In the genomic region with DNA sequence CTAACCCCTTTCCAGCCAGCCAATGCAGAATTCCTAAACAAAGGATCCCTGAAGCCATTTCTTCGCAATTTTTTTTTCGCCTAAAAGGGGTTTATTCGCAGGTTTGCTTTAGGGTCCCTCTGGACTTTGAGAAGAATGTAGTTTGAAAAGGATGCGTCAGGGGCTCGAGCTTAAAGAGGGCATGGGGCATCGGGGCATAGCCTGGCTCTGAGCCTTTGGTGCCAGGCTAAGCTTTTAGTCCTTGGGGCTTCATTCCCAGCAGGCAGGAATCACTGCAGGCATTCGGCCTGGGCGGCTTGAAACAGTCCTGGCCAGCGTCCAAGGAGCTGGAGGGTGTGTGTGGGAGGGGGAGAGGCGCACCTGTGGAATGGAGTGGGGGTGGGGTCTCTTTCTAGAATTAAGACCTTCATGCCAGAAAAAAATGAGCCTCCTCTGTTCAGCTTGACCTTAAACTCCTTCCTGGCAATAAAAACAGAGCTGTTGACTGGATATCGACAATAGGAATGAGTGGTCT, we compare ENCODE assay signal across 13 mouse cellular contexts. TPM values are rescaled to one million over a fixed set of nuclear protein-coding genes. Genes with fewer than 3 reads are reported as not detected.
DNase-seq lines count a peak whose midpoint lies in the region; ATAC-seq and TF ChIP-seq lines count a peak whose summit lies in the region.
"Had no signal": no experiment of that assay in that cellular context is flagged by ENCODE, and none has a peak within 500 bp of the region (broad histone marks: within the 10 kb centered on the region; RNA-seq: fewer than 3 reads in every experiment).

No protein-coding gene starts in this region.

- H3K4me3 ChIP-seq in forebrain, embryonic 14.5 days (ENCODE audit: low read depth, low read length), result no peak overlapping the region
- H3K4me3 ChIP-seq in forebrain, embryonic 10.5 days, result no peak overlapping the region
- H3K4me3 ChIP-seq in thymus, adult 2 months (ENCODE audit: control insufficient read depth, insufficient read depth, low read length), result no peak overlapping the region
- H3K4me3 ChIP-seq: hindbrain, embryonic 12.5 days had no signal

- H3K27me3 ChIP-seq in forebrain, embryonic 14.5 days (replicated peaks; ENCODE audit: control insufficient read depth, insufficient read depth, low read length), result peaks cover 94% of the 10 kb centered on the region
- peaks cover 100% of the 10 kb centered on the region for H3K27me3 ChIP-seq in forebrain, embryonic 10.5 days (ENCODE audit: poor library complexity, severe bottlenecking)
- peaks cover 58% of the 10 kb centered on the region for H3K27me3 ChIP-seq in thymus, adult 2 months (ENCODE audit: control insufficient read depth, insufficient read depth, low read length)

- peak; percentile 48 for DNase-seq in forebrain, embryonic 14.5 days (ENCODE audit: low spot score)
- no peak for DNase-seq in forebrain, embryonic 10.5 days (ENCODE audit: extremely low spot score, low spot score)
- peak; percentile 45 to 52 for DNase-seq in kidney, postnatal 4 days
- no peak for DNase-seq in kidney, adult 18-20 months
- peak; percentile 32 for DNase-seq in ES-CJ7 (ENCODE audit: low read depth, low spot score)
- peak; percentile 28 for DNase-seq in heart, postnatal 4 days
- no peak for DNase-seq in thymus, adult 2 months
- no peak for DNase-seq in ovary, postnatal 36 days (ENCODE audit: low spot score)

- no peak for TF ChIP-seq POLR2A in thymus, adult 2 months (IDR thresholded peaks at IDR 0.05; ENCODE audit: control insufficient read depth, extremely low read depth, insufficient read depth, low read length, poor library complexity)

- H3K9ac ChIP-seq in forebrain, embryonic 14.5 days (ENCODE audit: low read length), result no peak overlapping the region
- H3K9ac ChIP-seq: hindbrain, embryonic 12.5 days; liver, embryonic 14.5 days had no signal

- no peak for ATAC-seq in forebrain, embryonic 14.5 days

- 3% methylated on average over 11 of the region's 11 CpGs for WGBS in forebrain, embryonic 14.5 days
- WGBS in forebrain, embryonic 10.5 days, result 2% methylated on average over 11 of the region's 11 CpGs
- 8% methylated on average over 11 of the region's 11 CpGs for WGBS in thymus, adult 2 months

- 0 out of 2 replicates have a peak, but pooled peaks cover 2% of the 10 kb centered on the region for H3K4me1 ChIP-seq in forebrain, embryonic 14.5 days (ENCODE audit: control insufficient read depth, insufficient read depth, low read length)
- H3K4me1 ChIP-seq in forebrain, embryonic 10.5 days, result peaks cover 41% of the 10 kb centered on the region
- H3K4me1 ChIP-seq in thymus, adult 2 months (replicated peaks; ENCODE audit: control insufficient read depth, insufficient read depth, low read length), result no peaks in the 10 kb centered on the region; the same call in 1 of the 2 replicates

- no peaks in the 10 kb centered on the region for H3K9me3 ChIP-seq in forebrain, embryonic 14.5 days (replicated peaks; ENCODE audit: control insufficient read depth, low read length)
- no peaks in the 10 kb centered on the region for H3K9me3 ChIP-seq in forebrain, embryonic 10.5 days
- H3K9me3 ChIP-seq: hindbrain, embryonic 12.5 days had no signal

- TF ChIP-seq CTCF in thymus, adult 2 months (IDR thresholded peaks at IDR 0.05; ENCODE audit: borderline replicate concordance, control insufficient read depth, extremely low read depth, insufficient read depth, low read length, poor library complexity), result no peak

- no peaks in the 10 kb centered on the region for H3K36me3 ChIP-seq in forebrain, embryonic 14.5 days (ENCODE audit: control insufficient read depth, insufficient read depth, low read length)
- H3K36me3 ChIP-seq in forebrain, embryonic 10.5 days (replicated peaks), result no peaks in the 10 kb centered on the region
- no peaks in the 10 kb centered on the region for H3K36me3 ChIP-seq in thymus, adult 2 months (ENCODE audit: control insufficient read depth, insufficient read depth, low read length)
- H3K36me3 ChIP-seq: hindbrain, embryonic 12.5 days had no signal

- H3K4me2 ChIP-seq in forebrain, embryonic 14.5 days (ENCODE audit: low read length), result no peak overlapping the region

- H3K27ac ChIP-seq in forebrain, embryonic 14.5 days (ENCODE audit: low read depth, low read length), result no peak overlapping the region
- no peak overlapping the region for H3K27ac ChIP-seq in forebrain, embryonic 10.5 days
- H3K27ac ChIP-seq in thymus, adult 2 months (ENCODE audit: control insufficient read depth, insufficient read depth, low read length), result no peak overlapping the region
- H3K27ac ChIP-seq: hindbrain, embryonic 12.5 days; liver, embryonic 14.5 days had no signal

RNA-seq across cellular contexts. Expression of a gene that starts 2.5 kb away (rescaled TPM):
- polyA plus RNA-seq in forebrain, embryonic 14.5 days (2014; fragmentation: Nextera tagmentation; extraction: Ambion mirVana), result not detected in 2 replicates
- polyA plus RNA-seq in forebrain, embryonic 10.5 days (2016; fragmentation: Nextera tagmentation; extraction: Ambion mirVana), result 0.66 and 1.3 TPM in 2 replicates
- total RNA-seq in heart, postnatal 4 days (2021), result not detected
- polyA plus RNA-seq in thymus, adult 2 months (2012; rRNA removed), result 0.41 and 1.1 TPM in 2 replicates
- total RNA-seq: layer of hippocampus, adult 8-10 months; midbrain, postnatal 0 days had no signal
- polyA plus RNA-seq: C2C12; midbrain, postnatal 0 days had no signal

RNA-seq across cellular contexts. Expression of a gene that starts 34.8 kb away (rescaled TPM):
- 12.7 and 18.8 TPM in 2 replicates for polyA plus RNA-seq in forebrain, embryonic 14.5 days (2014; fragmentation: Nextera tagmentation; extraction: Ambion mirVana)
- 7.1 and 8.2 TPM in 2 replicates for polyA plus RNA-seq in forebrain, embryonic 10.5 days (2016; fragmentation: Nextera tagmentation; extraction: Ambion mirVana)
- total RNA-seq in heart, postnatal 4 days (2021), result 1 to 10 TPM; 8.2 to 8.9 TPM
- 1.1 and 1.3 TPM in 2 replicates for polyA plus RNA-seq in thymus, adult 2 months (2012; rRNA removed)

Comparison
In these comparisons a context has a peak if more than half of its experiments do, and no peak if none do; other contexts are left out.
1. DNase-seq: peak in forebrain, embryonic 14.5 days (single experiment), kidney, postnatal 4 days (2 of 2), ES-CJ7 (single experiment) and heart, postnatal 4 days (single experiment); none in forebrain, embryonic 10.5 days (single experiment), kidney, adult 18-20 months (single experiment), thymus, adult 2 months (single experiment) and ovary, postnatal 36 days (single experiment).